Mouse (Mus musculus) liver, embryonic 13.5 days (tissue): ENCODE results near the gene Mepce. TPM values are rescaled to one million over a fixed set of nuclear protein-coding genes. Genes with fewer than 3 reads are reported as not detected.

ENCODE experiments used
- ATAC-seq: fragments of 200-750 bp; cut with Nextera tagmentation; 2 replicates; pipeline ENCODE4 v1.8.0; 2017; ENCODE audit warnings: low read depth, mild to moderate bottlenecking, moderate number of reproducible peaks, moderate library complexity
- DNase-seq: peaks from one replicate; pipeline ENCODE4 v3.0.0; 2022
- H3K27ac ChIP-seq: fragments of 300-500 bp; sonication (generic); 2 replicates; pipeline ENCODE4 v1.5.1; 2015; ENCODE audit warnings: moderate library complexity, mild to moderate bottlenecking, inconsistent platforms
- H3K27me3 ChIP-seq: fragments of 300-500 bp; sonication (generic); 2 replicates; pipeline ENCODE4 v1.6.1; 2015; ENCODE audit warnings: mild to moderate bottlenecking, inconsistent platforms
- H3K36me3 ChIP-seq: fragments of 300-500 bp; sonication (generic); 2 replicates; pipeline ENCODE4 v1.6.1; 2015; ENCODE audit warnings: mild to moderate bottlenecking, inconsistent platforms
- H3K4me1 ChIP-seq: fragments of 300-500 bp; sonication (generic); replicated peaks from 2 replicates; pipeline ENCODE4 v1.6.1; 2015; ENCODE audit warnings: inconsistent platforms
- H3K4me2 ChIP-seq: fragments of 300-500 bp; sonication (generic); 2 replicates; pipeline ENCODE4 v1.6.1; 2015; ENCODE audit warnings: inconsistent platforms, mild to moderate bottlenecking, moderate library complexity
- H3K4me3 ChIP-seq: fragments of 300-500 bp; sonication (generic); replicated peaks from 2 replicates; pipeline ENCODE4 v1.5.1; 2015; ENCODE audit warnings: mild to moderate bottlenecking, inconsistent platforms
- H3K9ac ChIP-seq: fragments of 300-500 bp; sonication (generic); 2 replicates; pipeline ENCODE4 v1.6.1; 2015; ENCODE audit warnings: mild to moderate bottlenecking, inconsistent platforms
- H3K9me3 ChIP-seq: fragments of 300-500 bp; sonication (generic); replicated peaks from 2 replicates; pipeline ENCODE4 v1.6.1; 2016; ENCODE audit warnings: inconsistent platforms
- WGBS: fragments of 180-500 bp; shearing (Covaris S2); methylation state at CpG from one replicate; pipeline ENCODE4 v1.1.7; 2015; ENCODE audit not compliant: insufficient replicate concordance; 5-methylcytosine and 5-hydroxymethylcytosine counted together
- polyA plus RNA-seq: library from polyadenylated mRNA; unstranded; fragments of >200 nt; fragmentation: Nextera tagmentation; extraction: Ambion mirVana; gene quantifications from 2 replicates; pipeline ENCODE4 v1.2.1, GENCODE M21; 2015

The Mepce gene
- polyA plus RNA-seq, 1 experiment from 2014 or later, result 4.5 TPM

- H3K27ac ChIP-seq, result peak overlapping the region; percentile 35; the same call in 1 of the 2 replicates
- ATAC-seq (no peak), DNase-seq (peak; percentile 48)
- H3K9ac ChIP-seq, result peak overlapping the region; percentile 22
- peaks cover 65% of the 10 kb centered on the region for H3K4me1 ChIP-seq
- no peaks in the 10 kb centered on the region for H3K27me3 ChIP-seq
- H3K4me2 ChIP-seq, result no peak overlapping the region
- 18% methylated on average over 5 of the region's 5 CpGs for WGBS
- peaks cover 15% of the 10 kb centered on the region for H3K36me3 ChIP-seq
- no peaks in the 10 kb centered on the region for H3K9me3 ChIP-seq
- H3K4me3 ChIP-seq, result no peak overlapping the region
Observed at GRCm38 (mm10) chr5:137776408-137776918, 11.0 kb downstream of the Mepce start.

GRCm38 (mm10) chr5:137775587-137776290, 11.7 kb downstream of the Mepce start:
- Histone ChIP-seq H3K36me3 (peaks cover 8% of the 10 kb centered on the region), H3K4me1 (peaks cover 64% of the 10 kb centered on the region), H3K27me3 (no peaks in the 10 kb centered on the region), H3K4me3 (no peak overlapping the region), H3K27ac (peak overlapping the region; percentile 35; the same call in 1 of the 2 replicates), H3K4me2 (no peak overlapping the region), H3K9me3 (no peaks in the 10 kb centered on the region), H3K9ac (peak overlapping the region; percentile 22; the same call in 1 of the 2 replicates)
- ATAC-seq, result no peak
- whole genome bisulfite sequencing, result 90% methylated on average over 2 of the region's 2 CpGs
- DNase-seq, result no peak

- H3K27me3 ChIP-seq, result no peaks in the 10 kb centered on the region
- H3K9ac ChIP-seq, result no peak overlapping the region
- DNase-seq, result no peak
- peaks cover 44% of the 10 kb centered on the region for H3K4me1 ChIP-seq
- no peak overlapping the region for H3K27ac ChIP-seq
- H3K4me3 ChIP-seq, result no peak overlapping the region
- no peaks in the 10 kb centered on the region for H3K36me3 ChIP-seq
- ATAC-seq, result no peak
- no peaks in the 10 kb centered on the region for H3K9me3 ChIP-seq
- H3K4me2 ChIP-seq, result no peak overlapping the region
Observed at GRCm38 (mm10) chr5:137772755-137773154, 14.7 kb downstream of the Mepce start.

- peak; percentile 48 for DNase-seq
- WGBS, result 22% methylated on average over 2 of the region's 2 CpGs
- no peaks in the 10 kb centered on the region for H3K36me3 ChIP-seq
- peaks cover 26% of the 10 kb centered on the region for H3K4me1 ChIP-seq
- no peak overlapping the region for H3K4me3 ChIP-seq
- no peaks in the 10 kb centered on the region for H3K27me3 ChIP-seq
- ATAC-seq, result peak; percentile 56; the same call in 1 of the 2 replicates
- no peak overlapping the region for H3K9ac ChIP-seq
- no peak overlapping the region for H3K27ac ChIP-seq
- H3K9me3 ChIP-seq, result no peaks in the 10 kb centered on the region
- H3K4me2 ChIP-seq, result no peak overlapping the region
Observed at GRCm38 (mm10) chr5:137770709-137771108, 16.7 kb downstream of the Mepce start.

- Histone ChIP-seq H3K9ac (no peak overlapping the region), H3K4me1 (peaks cover 19% of the 10 kb centered on the region), H3K4me3 (no peak overlapping the region), H3K9me3 (no peaks in the 10 kb centered on the region), H3K27ac (no peak overlapping the region), H3K27me3 (no peaks in the 10 kb centered on the region), H3K36me3 (no peaks in the 10 kb centered on the region), H3K4me2 (no peak overlapping the region)
- WGBS, result 58% methylated on average over 1 of the region's 1 CpGs
- no peak for DNase-seq
- ATAC-seq, result no peak
Observed at GRCm38 (mm10) chr5:137768475-137768874, 19.0 kb downstream of the Mepce start.

GRCm38 (mm10) chr5:137766270-137766669, 21.2 kb downstream of the Mepce start:
- DNase-seq (no peak), ATAC-seq (no peak)
- Histone ChIP-seq H3K4me1 (0 out of 2 replicates have a peak, but pooled peaks cover 2% of the 10 kb centered on the region), H3K9me3 (no peaks in the 10 kb centered on the region), H3K27me3 (no peaks in the 10 kb centered on the region), H3K27ac (no peak overlapping the region), H3K4me2 (no peak overlapping the region), H3K9ac (no peak overlapping the region), H3K4me3 (no peak overlapping the region), H3K36me3 (no peaks in the 10 kb centered on the region)
- WGBS, result 52% methylated on average over 3 of the region's 3 CpGs

GRCm38 (mm10) chr5:137764609-137765340, 22.7 kb downstream of the Mepce start:
- Histone ChIP-seq H3K36me3 (peaks cover 2% of the 10 kb centered on the region), H3K27ac (no peak overlapping the region), H3K4me2 (no peak overlapping the region), H3K9me3 (no peaks in the 10 kb centered on the region), H3K27me3 (no peaks in the 10 kb centered on the region), H3K4me3 (no peak overlapping the region), H3K9ac (no peak overlapping the region), H3K4me1 (peaks cover 6% of the 10 kb centered on the region)
- ATAC-seq (no peak), DNase-seq (no peak)
- WGBS, result 53% methylated on average over 9 of the region's 9 CpGs

- peaks cover 48% of the 10 kb centered on the region for H3K36me3 ChIP-seq
- H3K4me2 ChIP-seq, result no peak overlapping the region
- DNase-seq, result peak; percentile 75
- no peak overlapping the region for H3K4me3 ChIP-seq
- H3K9ac ChIP-seq, result 0 out of 2 replicates have a peak overlapping the region, but pooled peaks have one; percentile 4
- H3K27me3 ChIP-seq, result no peaks in the 10 kb centered on the region
- H3K27ac ChIP-seq, result no peak overlapping the region
- H3K4me1 ChIP-seq, result peaks cover 24% of the 10 kb centered on the region
- WGBS, result 41% methylated on average over 4 of the region's 4 CpGs
- ATAC-seq, result peak; percentile 74
- no peaks in the 10 kb centered on the region for H3K9me3 ChIP-seq
Observed at GRCm38 (mm10) chr5:137759971-137760412, 27.5 kb downstream of the Mepce start.

- Histone ChIP-seq H3K4me3 (no peak overlapping the region), H3K9ac (no peak overlapping the region), H3K9me3 (no peaks in the 10 kb centered on the region), H3K4me1 (peaks cover 24% of the 10 kb centered on the region), H3K27me3 (no peaks in the 10 kb centered on the region), H3K36me3 (peaks cover 54% of the 10 kb centered on the region), H3K27ac (no peak overlapping the region), H3K4me2 (no peak overlapping the region)
- no peak for DNase-seq
- WGBS, result 88% methylated on average over 19 of the region's 19 CpGs
- no peak for ATAC-seq
Observed at GRCm38 (mm10) chr5:137758921-137759534, 28.4 kb downstream of the Mepce start.

- Histone ChIP-seq H3K9ac (no peak overlapping the region), H3K4me2 (no peak overlapping the region), H3K27me3 (no peaks in the 10 kb centered on the region), H3K9me3 (no peaks in the 10 kb centered on the region), H3K36me3 (peaks cover 65% of the 10 kb centered on the region), H3K27ac (no peak overlapping the region), H3K4me1 (peaks cover 24% of the 10 kb centered on the region), H3K4me3 (no peak overlapping the region)
- ATAC-seq (no peak), DNase-seq (no peak)
- WGBS, result 87% methylated on average over 6 of the region's 6 CpGs
Observed at GRCm38 (mm10) chr5:137757887-137758286, 29.6 kb downstream of the Mepce start.
